Mouse (Mus musculus) forebrain, embryonic 11.5 days (tissue): Measurements from ENCODE around the gene Psme1. TPM values are rescaled to one million over a fixed set of nuclear protein-coding genes. Genes with fewer than 3 reads are reported as not detected.

Experiments used
- ATAC-seq: fragments of 200-750 bp; cut with Nextera tagmentation; replicated peaks from 2 replicates; pipeline ENCODE4 v1.8.0; 2017; ENCODE audit warnings: moderate TSS enrichment; ENCODE audit not compliant: low FRiP score
- DNase-seq: peaks from one replicate; pipeline ENCODE4 v3.0.0-alpha.2; 2017; ENCODE audit warnings: low spot score
- H3K27ac ChIP-seq: fragments of 300-500 bp; sonication (generic); 2 replicates; pipeline ENCODE4 v1.5.1; 2014; ENCODE audit warnings: low read depth, low read length
- H3K27me3 ChIP-seq: fragments of 300-500 bp; sonication (generic); 2 replicates; pipeline ENCODE4 v1.6.1; 2014; ENCODE audit warnings: mild to moderate bottlenecking, low read length, mixed read lengths; ENCODE audit not compliant: control insufficient read depth, insufficient read depth
- H3K36me3 ChIP-seq: fragments of 300-500 bp; sonication (generic); 2 replicates; pipeline ENCODE4 v1.6.1; 2014; ENCODE audit warnings: mild to moderate bottlenecking, low read length, moderate library complexity, mixed read lengths; ENCODE audit not compliant: control insufficient read depth, insufficient read depth
- H3K4me1 ChIP-seq: fragments of 300-500 bp; sonication (generic); replicated peaks from 2 replicates; pipeline ENCODE4 v1.6.1; 2014; ENCODE audit warnings: low read length, mixed read lengths; ENCODE audit not compliant: control insufficient read depth, insufficient read depth
- H3K4me2 ChIP-seq: fragments of 300-500 bp; sonication (generic); 2 replicates; pipeline ENCODE4 v1.6.1; 2014; ENCODE audit warnings: low read depth, mild to moderate bottlenecking, low read length, moderate library complexity, mixed read lengths; ENCODE audit not compliant: severe bottlenecking
- H3K4me3 ChIP-seq: fragments of 300-500 bp; sonication (generic); 2 replicates; pipeline ENCODE4 v1.5.1; 2014; ENCODE audit warnings: low read depth, low read length
- H3K9ac ChIP-seq: fragments of 300-500 bp; sonication (generic); 2 replicates; pipeline ENCODE4 v1.6.1; 2014; ENCODE audit warnings: low read length
- H3K9me3 ChIP-seq: fragments of 300-500 bp; sonication (generic); 2 replicates; pipeline ENCODE4 v1.6.1; 2016; ENCODE audit warnings: low read length, mixed read lengths; ENCODE audit not compliant: control insufficient read depth
- WGBS: fragments of 180-500 bp; shearing (Covaris S2); extraction: QIAGEN DNeasy Blood & Tissue Kit; methylation state at CpG from one replicate; pipeline ENCODE4 v1.1.7; 2014; 5-methylcytosine and 5-hydroxymethylcytosine counted together
- polyA plus RNA-seq: library from polyadenylated mRNA; unstranded; fragments of >200 nt; fragmentation: Nextera tagmentation; extraction: Ambion mirVana; gene quantifications from 2 replicates; pipeline ENCODE4 v1.2.1, GENCODE M21; 2014

The Psme1 gene
- polyA plus RNA-seq, 1 experiment from 2014 or later = 100 TPM

GRCm38 (mm10) chr14:55586149-55586548 lies 8.2 kb downstream of the Psme1 start:
- no peak for ATAC-seq
- Histone ChIP-seq H3K9me3 (no peaks in the 10 kb centered on the region), H3K4me2 (no peak overlapping the region), H3K4me3 (no peak overlapping the region), H3K9ac (no peak overlapping the region), H3K27ac (no peak overlapping the region), H3K4me1 (peaks cover 9% of the 10 kb centered on the region; the same call in 1 of the 2 replicates), H3K36me3 (no peaks in the 10 kb centered on the region; the same call in 1 of the 2 replicates), H3K27me3 (no peaks in the 10 kb centered on the region; the same call in 1 of the 2 replicates)
- no peak for DNase-seq
- 92% methylated on average over 2 of the region's 2 CpGs for WGBS

DNA sequence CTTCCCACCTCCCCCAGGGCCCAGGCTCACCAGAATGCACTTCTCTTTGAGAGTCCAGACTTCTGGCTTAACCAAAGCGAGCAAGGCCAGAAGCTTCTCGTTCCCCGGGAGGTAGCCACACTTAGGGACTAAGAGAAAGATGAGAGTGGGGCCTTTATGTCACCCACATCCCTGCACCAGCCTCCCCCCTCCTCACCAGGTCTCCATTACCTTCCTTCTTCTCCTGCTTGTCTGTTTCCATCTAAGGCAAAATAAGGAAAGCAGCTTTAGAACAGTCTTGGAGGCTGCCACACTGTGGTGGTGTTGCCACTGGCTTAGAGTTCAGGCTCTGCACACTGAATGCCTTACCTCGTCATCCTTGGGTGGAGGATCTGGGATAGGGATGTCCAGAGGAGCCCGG lies 11.3 kb downstream of the Psme1 start:
- no peak overlapping the region for H3K4me2 ChIP-seq
- WGBS = 88% methylated on average over 5 of the region's 5 CpGs
- no peaks in the 10 kb centered on the region; the same call in 1 of the 2 replicates for H3K36me3 ChIP-seq
- no peak overlapping the region for H3K4me3 ChIP-seq
- no peaks in the 10 kb centered on the region for H3K9me3 ChIP-seq
- no peak overlapping the region for H3K9ac ChIP-seq
- no peaks in the 10 kb centered on the region; the same call in 1 of the 2 replicates for H3K27me3 ChIP-seq
- ATAC-seq = no peak
- peaks cover 16% of the 10 kb centered on the region; the same call in 1 of the 2 replicates for H3K4me1 ChIP-seq
- no peak for DNase-seq
- H3K27ac ChIP-seq = no peak overlapping the region

GRCm38 (mm10) chr14:55589771-55590448 lies 12.0 kb downstream of the Psme1 start:
- H3K4me1 ChIP-seq = peaks cover 14% of the 10 kb centered on the region; the same call in 1 of the 2 replicates
- ATAC-seq (no peak), DNase-seq (no peak)
- no peak overlapping the region for H3K27ac ChIP-seq
- H3K4me2 ChIP-seq = peak overlapping the region; percentile 97
- no peaks in the 10 kb centered on the region for H3K27me3 ChIP-seq
- 86% methylated on average over 9 of the region's 11 CpGs for WGBS
- H3K9me3 ChIP-seq = no peaks in the 10 kb centered on the region
- peak overlapping the region; percentile 88 for H3K4me3 ChIP-seq
- H3K36me3 ChIP-seq = no peaks in the 10 kb centered on the region; the same call in 1 of the 2 replicates
- H3K9ac ChIP-seq = peak overlapping the region; percentile 71

- Histone ChIP-seq H3K27ac (peak within 1 kb of the TSS; percentile 81), H3K27me3 (no peaks in the 10 kb centered on the region), H3K36me3 (peaks cover 1% of the 10 kb centered on the region), H3K9me3 (no peaks in the 10 kb centered on the region), H3K4me3 (peak within 1 kb of the TSS; percentile 88), H3K9ac (peak within 1 kb of the TSS; percentile 82), H3K4me2 (peak within 1 kb of the TSS; percentile 97), H3K4me1 (peaks cover 14% of the 10 kb centered on the region; the same call in 1 of the 2 replicates)
- DNase-seq (peak; percentile 95), ATAC-seq (peak; percentile 96)
- under 1% methylated on average over 22 of the region's 22 CpGs for WGBS
Observed at GRCm38 (mm10) chr14:55590748-55591330, 12.9 kb downstream of the Psme1 start, which contains the start of gene Psme2. TSS of gene Psme2 (minus strand) at chr14:55591113.

DNA sequence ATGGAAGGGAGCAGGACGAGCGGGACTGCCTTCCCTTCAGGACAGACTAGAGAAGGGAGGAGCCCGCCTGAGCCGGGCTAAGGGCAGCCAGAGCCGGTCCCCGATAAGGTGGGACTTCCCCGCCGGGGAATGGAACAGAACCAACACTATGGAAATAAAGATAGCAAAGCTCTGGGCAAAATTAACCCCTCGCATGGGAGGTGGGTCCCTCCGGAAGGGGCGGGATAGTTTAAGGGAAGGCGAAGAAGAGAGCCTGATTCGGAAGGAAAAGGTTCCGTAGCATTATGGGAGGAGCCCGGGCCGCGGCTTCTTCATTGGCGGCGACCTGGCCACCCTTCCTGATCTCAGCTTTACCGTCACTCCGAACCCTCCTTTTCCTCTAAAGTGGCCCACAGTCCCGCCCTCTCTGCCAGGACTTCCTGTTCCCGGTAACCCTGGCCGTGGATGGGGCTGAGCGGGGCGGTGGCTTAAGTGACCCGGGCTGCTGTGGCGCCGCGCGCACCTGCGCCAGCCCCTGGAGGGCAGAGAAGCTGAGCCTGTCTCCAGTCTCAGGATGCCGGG lies 13.5 kb downstream of the Psme1 start, which contains the start of gene Rnf31:
Gene Rnf31, plus strand, starts transcription at position 378 of the 561 bp plus-strand sequence.
- Histone ChIP-seq H3K9me3 (no peaks in the 10 kb centered on the region), H3K4me2 (peak within 1 kb of the TSS; percentile 97), H3K27me3 (no peaks in the 10 kb centered on the region), H3K27ac (peak within 1 kb of the TSS; percentile 81), H3K4me1 (peaks cover 14% of the 10 kb centered on the region; the same call in 1 of the 2 replicates), H3K9ac (peak within 1 kb of the TSS; percentile 82), H3K4me3 (peak within 1 kb of the TSS; percentile 88), H3K36me3 (peaks cover 5% of the 10 kb centered on the region)
- DNase-seq (peak; percentile 93), ATAC-seq (peak; percentile 90)
- 0% methylated on average over 33 of the region's 33 CpGs for WGBS

GRCm38 (mm10) chr14:55592226-55592625 lies 14.3 kb downstream of the Psme1 start:
- Histone ChIP-seq H3K9me3 (no peaks in the 10 kb centered on the region), H3K4me2 (peak overlapping the region; percentile 97), H3K36me3 (peaks cover 5% of the 10 kb centered on the region), H3K9ac (peak overlapping the region; percentile 82), H3K4me3 (peak overlapping the region; percentile 88), H3K27me3 (no peaks in the 10 kb centered on the region), H3K4me1 (peaks cover 14% of the 10 kb centered on the region; the same call in 1 of the 2 replicates), H3K27ac (no peak overlapping the region)
- WGBS = 5% methylated on average over 16 of the region's 16 CpGs
- no peak for ATAC-seq
- DNase-seq = no peak

GRCm38 (mm10) chr14:55596036-55596690 lies 18.2 kb downstream of the Psme1 start:
- Histone ChIP-seq H3K4me2 (no peak overlapping the region), H3K4me3 (no peak overlapping the region), H3K4me1 (peaks cover 7% of the 10 kb centered on the region; the same call in 1 of the 2 replicates), H3K27ac (no peak overlapping the region), H3K9me3 (no peaks in the 10 kb centered on the region), H3K9ac (no peak overlapping the region), H3K27me3 (no peaks in the 10 kb centered on the region), H3K36me3 (peaks cover 5% of the 10 kb centered on the region)
- ATAC-seq (no peak), DNase-seq (no peak)
- WGBS = 82% methylated on average over 13 of the region's 13 CpGs
